Mouse (Mus musculus): Measurements from ENCODE around the gene Mas1.

The Mas1 gene

GRCm38 (mm10) chr17:12830351-12830750, 37.6 kb downstream of the Mas1 start:
- no peak for DNase-seq (ENCODE audit: low spot score in 2 of 2)

GRCm38 (mm10) chr17:12815885-12816284, 52.1 kb downstream of the Mas1 start:
- no peak for DNase-seq (ENCODE audit: low spot score in 2 of 2)

- DNase-seq (ENCODE audit: low spot score in 2 of 2), result no peak
Observed at GRCm38 (mm10) chr17:12814502-12814901, 53.4 kb downstream of the Mas1 start.

GRCm38 (mm10) chr17:12810973-12811303, 57.0 kb downstream of the Mas1 start:
- DNase-seq (ENCODE audit: low spot score in 2 of 2), result no peak

- peak; percentile 41 to 50 for DNase-seq (ENCODE audit: low spot score in 2 of 2)
Observed at GRCm38 (mm10) chr17:12810103-12810972, 57.6 kb downstream of the Mas1 start.

GRCm38 (mm10) chr17:12808851-12809250, 59.1 kb downstream of the Mas1 start:
- no peak for DNase-seq (ENCODE audit: low spot score in 2 of 2)

- no peak for DNase-seq (ENCODE audit: low spot score in 2 of 2)
Observed at GRCm38 (mm10) chr17:12804584-12805445, 63.1 kb downstream of the Mas1 start.

GRCm38 (mm10) chr17:12801861-12802540, 65.9 kb downstream of the Mas1 start:
- no peak for DNase-seq (ENCODE audit: low spot score in 2 of 2)

GRCm38 (mm10) chr17:12799368-12800275, 68.3 kb downstream of the Mas1 start:
- no peak for DNase-seq (ENCODE audit: low spot score in 2 of 2)

- no peak for DNase-seq (ENCODE audit: low spot score in 2 of 2)
Observed at GRCm38 (mm10) chr17:12798571-12798970, 69.4 kb downstream of the Mas1 start.

- DNase-seq (ENCODE audit: low spot score in 2 of 2), result no peak
Observed at GRCm38 (mm10) chr17:12797427-12798029, 70.4 kb downstream of the Mas1 start.

GRCm38 (mm10) chr17:12796633-12797032, 71.3 kb downstream of the Mas1 start:
- no peak for DNase-seq (ENCODE audit: low spot score in 2 of 2)

- peak in 1 of 2 experiments; percentile 14 for DNase-seq (ENCODE audit: low spot score in 2 of 2)
Observed at GRCm38 (mm10) chr17:12793660-12794406, 74.1 kb downstream of the Mas1 start.

GRCm38 (mm10) chr17:12792422-12793206, 75.3 kb downstream of the Mas1 start:
- no peak for DNase-seq (ENCODE audit: low spot score in 2 of 2)

- DNase-seq (ENCODE audit: low spot score in 2 of 2), result no peak
Observed at GRCm38 (mm10) chr17:12791420-12791819, 76.5 kb downstream of the Mas1 start.

- no peak for DNase-seq (ENCODE audit: low spot score in 2 of 2)
Observed at GRCm38 (mm10) chr17:12791079-12791406, 76.9 kb downstream of the Mas1 start.

Measured in spleen, postnatal 36 days (tissue).